Mouse (Mus musculus) embryonic facial prominence, embryonic 13.5 days (tissue): ENCODE results near the gene Hmx1. TPM values are rescaled to one million over a fixed set of nuclear protein-coding genes. Genes with fewer than 3 reads are reported as not detected.

ENCODE experiments used
- ATAC-seq: fragments of 200-750 bp; cut with Nextera tagmentation; 2 replicates; pipeline ENCODE4 v1.8.0; 2017; ENCODE audit warnings: low read depth; ENCODE audit not compliant: insufficient number of reproducible peaks, insufficient read depth, low FRiP score, low TSS enrichment
- H3K27ac ChIP-seq: fragments of 300-500 bp; sonication (generic); 2 replicates; pipeline ENCODE4 v1.5.1; 2015; ENCODE audit warnings: moderate library complexity, mild to moderate bottlenecking, inconsistent platforms
- H3K27me3 ChIP-seq: fragments of 300-500 bp; sonication (generic); 2 replicates; pipeline ENCODE4 v1.6.1; 2015; ENCODE audit warnings: mild to moderate bottlenecking, inconsistent platforms
- H3K36me3 ChIP-seq: fragments of 300-500 bp; sonication (generic); 2 replicates; pipeline ENCODE4 v1.6.1; 2015; ENCODE audit warnings: mild to moderate bottlenecking, inconsistent platforms
- H3K4me1 ChIP-seq: fragments of 300-500 bp; sonication (generic); 2 replicates; pipeline ENCODE4 v1.6.1; 2015; ENCODE audit warnings: inconsistent platforms
- H3K4me2 ChIP-seq: fragments of 300-500 bp; sonication (generic); 2 replicates; pipeline ENCODE4 v1.6.1; 2015; ENCODE audit warnings: moderate library complexity, mild to moderate bottlenecking, inconsistent platforms
- H3K4me3 ChIP-seq: fragments of 300-500 bp; sonication (generic); 2 replicates; pipeline ENCODE4 v1.5.1; 2015; ENCODE audit warnings: mild to moderate bottlenecking, inconsistent platforms
- H3K9ac ChIP-seq: fragments of 300-500 bp; sonication (generic); 2 replicates; pipeline ENCODE4 v1.6.1; 2015; ENCODE audit warnings: mild to moderate bottlenecking, inconsistent platforms
- H3K9me3 ChIP-seq: fragments of 300-500 bp; sonication (generic); 2 replicates; pipeline ENCODE4 v1.6.1; 2016; ENCODE audit warnings: inconsistent platforms
- WGBS: fragments of 180-500 bp; shearing (Covaris S2); methylation state at CpG from one replicate; pipeline ENCODE4 v1.1.7; 2015; ENCODE audit warnings: mixed read lengths; 5-methylcytosine and 5-hydroxymethylcytosine counted together
- polyA plus RNA-seq: library from polyadenylated mRNA; unstranded; fragments of >200 nt; fragmentation: Nextera tagmentation; extraction: Ambion mirVana; gene quantifications from 2 replicates; pipeline ENCODE4 v1.2.1, GENCODE M21; 2015

Gene Hmx1
- polyA plus RNA-seq = 1.1 and 2.2 TPM in 2 replicates

- under 1% methylated on average over 59 of the region's 71 CpGs for WGBS
- Histone ChIP-seq H3K27me3 (peaks cover 100% of the 10 kb centered on the region), H3K4me2 (peak within 1 kb of the TSS; percentile 79), H3K36me3 (no peaks in the 10 kb centered on the region), H3K27ac (no peak within 1 kb of the TSS), H3K4me3 (peak within 1 kb of the TSS; percentile 57), H3K9me3 (no peaks in the 10 kb centered on the region), H3K4me1 (peaks cover 28% of the 10 kb centered on the region), H3K9ac (peak within 1 kb of the TSS; percentile 55)
- peak; percentile 83 for ATAC-seq
Observed at GRCm38 (mm10) chr5:35388491-35389111, at the start of gene Hmx1. Gene Hmx1 (plus strand): TSS chr5:35389108.

GRCm38 (mm10) chr5:35345084-35345483 lies 43.8 kb upstream of the Hmx1 start:
- H3K27me3 ChIP-seq = peaks cover 9% of the 10 kb centered on the region; the same call in 1 of the 2 replicates
- no peak overlapping the region for H3K4me3 ChIP-seq
- no peak for ATAC-seq
- no peaks in the 10 kb centered on the region for H3K36me3 ChIP-seq
- H3K9ac ChIP-seq = no peak overlapping the region
- H3K4me1 ChIP-seq = no peaks in the 10 kb centered on the region; the same call in 1 of the 2 replicates
- 71% methylated on average over 3 of the region's 3 CpGs for WGBS
- H3K4me2 ChIP-seq = no peak overlapping the region
- H3K27ac ChIP-seq = no peak overlapping the region
- H3K9me3 ChIP-seq = no peaks in the 10 kb centered on the region

DNA sequence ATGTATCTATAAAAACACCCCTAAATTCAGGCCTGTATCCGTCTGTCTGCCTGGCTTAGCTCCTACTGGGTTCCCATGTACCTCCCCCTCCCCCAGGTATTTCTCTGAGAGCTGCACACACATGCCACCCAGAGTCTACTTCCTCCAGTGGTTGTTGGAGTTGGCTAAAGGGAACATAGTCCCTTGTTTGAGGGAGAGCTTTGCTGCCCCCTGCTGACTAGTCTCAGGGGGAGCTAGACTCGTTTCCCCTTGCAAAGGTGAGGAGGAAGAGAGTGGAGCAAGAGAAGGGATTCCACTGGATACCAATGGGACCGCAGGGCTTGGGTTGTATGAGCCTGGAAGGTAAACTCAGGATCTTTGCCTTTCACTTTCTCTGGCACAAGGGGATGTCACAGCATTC lies 40.1 kb upstream of the Hmx1 start:
- H3K36me3 ChIP-seq = no peaks in the 10 kb centered on the region
- H3K9ac ChIP-seq = no peak overlapping the region
- H3K4me3 ChIP-seq = no peak overlapping the region
- peaks cover 9% of the 10 kb centered on the region; the same call in 1 of the 2 replicates for H3K27me3 ChIP-seq
- no peaks in the 10 kb centered on the region for H3K9me3 ChIP-seq
- no peak overlapping the region for H3K27ac ChIP-seq
- WGBS = 15% methylated on average over 3 of the region's 3 CpGs
- no peaks in the 10 kb centered on the region; the same call in 1 of the 2 replicates for H3K4me1 ChIP-seq
- ATAC-seq = no peak
- no peak overlapping the region for H3K4me2 ChIP-seq

DNA sequence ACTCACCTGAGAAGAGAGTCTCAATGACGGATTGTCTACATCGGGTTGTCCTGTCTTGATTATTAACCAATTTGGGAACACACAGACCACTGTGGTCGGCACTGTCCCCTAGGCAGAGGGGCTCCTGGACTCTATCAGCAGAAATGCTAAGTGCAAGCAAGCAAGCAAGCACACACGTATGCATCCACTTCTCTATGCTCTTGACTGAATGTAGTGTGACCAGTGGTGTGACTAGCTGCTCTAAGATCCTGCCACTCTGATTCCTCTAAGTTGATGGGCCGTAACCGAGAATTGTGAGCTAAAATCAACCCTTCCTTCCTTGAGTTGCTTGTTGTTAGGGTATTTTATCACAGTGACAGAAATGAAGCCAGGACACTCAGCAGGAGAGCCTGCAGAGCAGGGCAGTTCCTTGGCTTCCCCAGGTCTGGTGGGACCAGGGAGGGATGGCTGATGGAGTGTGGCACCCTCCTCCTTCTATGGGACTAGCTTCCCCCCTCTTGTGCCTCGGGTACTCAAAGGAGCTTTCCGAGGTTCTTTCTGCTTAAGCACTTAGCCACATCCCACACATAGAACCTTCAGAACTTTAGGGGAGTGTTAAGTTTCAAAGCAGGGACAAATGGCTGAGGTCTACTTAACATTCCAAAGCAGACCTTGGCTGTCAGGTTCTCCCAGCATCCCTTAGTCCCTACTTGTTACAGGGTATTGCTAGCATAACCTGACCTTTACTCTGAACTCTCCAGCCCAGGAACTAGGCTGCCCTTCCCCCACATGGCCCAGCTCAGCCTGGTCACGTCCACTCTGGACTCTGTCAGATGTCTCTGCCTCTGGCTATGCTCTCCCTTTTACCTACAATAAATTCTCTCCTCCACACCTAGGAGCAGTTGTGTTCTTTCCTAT lies 31.1 kb upstream of the Hmx1 start:
- Histone ChIP-seq H3K27me3 (peaks cover 7% of the 10 kb centered on the region; the same call in 1 of the 2 replicates), H3K4me2 (no peak overlapping the region), H3K9me3 (no peaks in the 10 kb centered on the region), H3K36me3 (no peaks in the 10 kb centered on the region), H3K9ac (no peak overlapping the region), H3K4me3 (no peak overlapping the region), H3K4me1 (no peaks in the 10 kb centered on the region), H3K27ac (no peak overlapping the region)
- 47% methylated on average over 9 of the region's 9 CpGs for WGBS
- no peak for ATAC-seq

- Histone ChIP-seq H3K4me2 (no peak overlapping the region), H3K9me3 (no peaks in the 10 kb centered on the region), H3K4me3 (no peak overlapping the region), H3K27me3 (peaks cover 33% of the 10 kb centered on the region), H3K4me1 (no peaks in the 10 kb centered on the region), H3K36me3 (no peaks in the 10 kb centered on the region), H3K27ac (no peak overlapping the region), H3K9ac (no peak overlapping the region; the same call in 1 of the 2 replicates)
- ATAC-seq = no peak
- WGBS = 49% methylated on average over 8 of the region's 8 CpGs
Observed at GRCm38 (mm10) chr5:35361570-35362284, 27.2 kb upstream of the Hmx1 start.

- peaks cover 48% of the 10 kb centered on the region for H3K27me3 ChIP-seq
- 68% methylated on average over 20 of the region's 20 CpGs for WGBS
Observed at GRCm38 (mm10) chr5:35366241-35367032, 22.5 kb upstream of the Hmx1 start.

GRCm38 (mm10) chr5:35368916-35369315 lies 20.0 kb upstream of the Hmx1 start:
- H3K4me2 ChIP-seq = no peak overlapping the region
- H3K4me1 ChIP-seq = 0 out of 2 replicates have a peak, but pooled peaks cover 4% of the 10 kb centered on the region
- 75% methylated on average over 6 of the region's 6 CpGs for WGBS
- no peak for ATAC-seq
- H3K27me3 ChIP-seq = peaks cover 56% of the 10 kb centered on the region
- H3K27ac ChIP-seq = no peak overlapping the region
- no peaks in the 10 kb centered on the region for H3K9me3 ChIP-seq
- no peaks in the 10 kb centered on the region for H3K36me3 ChIP-seq
- no peak overlapping the region for H3K4me3 ChIP-seq
- H3K9ac ChIP-seq = no peak overlapping the region

More at GRCm38 (mm10) chr5:35366241-35367032, 22.5 kb upstream of the Hmx1 start:
- ATAC-seq = no peak
- Histone ChIP-seq H3K27ac (no peak overlapping the region), H3K4me2 (no peak overlapping the region), H3K4me3 (no peak overlapping the region), H3K36me3 (no peaks in the 10 kb centered on the region), H3K9ac (no peak overlapping the region), H3K4me1 (0 out of 2 replicates have a peak, but pooled peaks cover 4% of the 10 kb centered on the region), H3K9me3 (no peaks in the 10 kb centered on the region)

- no peak overlapping the region for H3K9ac ChIP-seq
- H3K4me1 ChIP-seq = no peaks in the 10 kb centered on the region
- no peak overlapping the region for H3K27ac ChIP-seq
- H3K36me3 ChIP-seq = no peaks in the 10 kb centered on the region
- no peak for ATAC-seq
- H3K9me3 ChIP-seq = no peaks in the 10 kb centered on the region
- H3K27me3 ChIP-seq = peaks cover 97% of the 10 kb centered on the region
- no peak overlapping the region for H3K4me3 ChIP-seq
- H3K4me2 ChIP-seq = no peak overlapping the region
- 41% methylated on average over 2 of the region's 2 CpGs for WGBS
Observed at GRCm38 (mm10) chr5:35379066-35379465, 9.8 kb upstream of the Hmx1 start.

DNA sequence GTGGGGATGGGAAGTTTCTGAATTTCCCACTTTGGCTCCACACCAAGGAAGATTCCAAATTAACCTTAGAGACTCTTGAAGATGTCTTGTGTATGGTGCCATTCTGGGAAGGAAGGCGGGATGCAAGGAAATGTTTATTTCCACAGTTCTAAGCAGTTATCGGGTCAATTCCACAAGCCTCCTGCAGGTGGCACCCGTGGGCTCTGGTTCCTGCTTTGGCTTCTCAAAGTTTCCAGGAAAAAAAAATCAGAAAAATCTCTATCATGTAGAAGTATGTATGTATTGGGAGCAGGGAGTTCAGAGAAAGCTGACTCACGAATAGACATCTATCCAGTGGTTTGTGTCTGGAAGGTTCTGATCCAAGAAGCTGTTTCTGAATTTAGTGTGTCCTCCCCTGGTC lies 9.1 kb upstream of the Hmx1 start:
- Histone ChIP-seq H3K4me3 (no peak overlapping the region), H3K9ac (no peak overlapping the region), H3K27me3 (peaks cover 98% of the 10 kb centered on the region), H3K27ac (no peak overlapping the region), H3K4me1 (no peaks in the 10 kb centered on the region), H3K9me3 (no peaks in the 10 kb centered on the region), H3K36me3 (no peaks in the 10 kb centered on the region), H3K4me2 (no peak overlapping the region)
- 3% methylated on average over 4 of the region's 4 CpGs for WGBS
- no peak for ATAC-seq

DNA sequence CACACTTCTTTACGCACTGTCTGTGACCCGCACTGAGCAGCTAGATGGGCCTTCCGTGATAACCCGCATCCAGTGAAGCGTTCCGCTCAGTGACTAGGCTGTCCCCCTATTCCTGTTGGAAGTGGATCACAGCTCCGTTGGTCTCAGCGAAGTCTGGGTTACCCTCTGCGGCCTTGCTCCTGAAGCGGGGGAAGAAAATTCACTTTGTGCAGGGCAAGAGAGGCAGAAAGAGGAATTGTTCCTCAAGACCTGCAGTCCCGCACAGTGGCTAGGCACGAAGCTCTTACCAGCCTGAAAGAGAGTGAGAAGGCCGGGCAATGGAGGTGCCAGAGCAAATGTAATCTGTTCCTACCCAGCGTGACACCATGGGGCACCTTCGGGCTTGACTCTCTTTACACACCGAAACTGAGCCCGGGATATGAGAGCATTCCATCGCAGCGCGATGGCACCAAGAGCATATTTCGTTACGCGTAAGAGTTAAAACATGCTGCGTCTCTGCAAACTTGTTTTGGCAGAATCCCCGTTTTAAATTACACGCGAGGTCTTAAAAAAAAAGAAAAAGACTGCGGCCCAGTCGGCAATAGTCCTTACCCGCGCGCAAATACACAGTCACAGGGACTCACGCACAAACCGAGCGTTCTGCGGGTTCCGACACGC lies 946 bp upstream of the Hmx1 start:
- H3K4me1 ChIP-seq = peaks cover 28% of the 10 kb centered on the region
- peak overlapping the region; percentile 55; the same call in 1 of the 2 replicates for H3K9ac ChIP-seq
- H3K4me2 ChIP-seq = peak overlapping the region; percentile 79
- peaks cover 100% of the 10 kb centered on the region for H3K27me3 ChIP-seq
- H3K9me3 ChIP-seq = no peaks in the 10 kb centered on the region
- ATAC-seq = no peak
- H3K27ac ChIP-seq = no peak overlapping the region
- H3K4me3 ChIP-seq = peak overlapping the region; percentile 57
- 1% methylated on average over 38 of the region's 38 CpGs for WGBS
- no peaks in the 10 kb centered on the region for H3K36me3 ChIP-seq
